Mouse (Mus musculus) left cerebral cortex, adult 8-10 months (tissue): ENCODE measurements around the gene Nup188. TPM values are rescaled to one million over a fixed set of nuclear protein-coding genes. Genes with fewer than 3 reads are reported as not detected.

Experiments used
- DNase-seq, 2 experiments: peaks; one replicate each; pipeline ENCODE4 v3.0.0; 2022; ENCODE audit warnings: low spot score in 2 of 2
- total RNA-seq, 4 experiments: library from RNA; stranded (reverse); gene quantifications; 2 replicates each; pipeline ENCODE4 v1.2.4; 2022

The Nup188 gene
- total RNA-seq, 4 experiments from 2014 or later: 16.7 to 23.0 (median 19.6) TPM

- no peak for DNase-seq
Measured at GRCm38 (mm10) chr2:30345971-30346676, 59.9 kb downstream of the Nup188 start.

- DNase-seq: no peak
Measured at GRCm38 (mm10) chr2:30349196-30349595, 63.0 kb downstream of the Nup188 start.

GRCm38 (mm10) chr2:30351149-30351548 is 65.0 kb downstream of the Nup188 start:
- DNase-seq: no peak

DNA sequence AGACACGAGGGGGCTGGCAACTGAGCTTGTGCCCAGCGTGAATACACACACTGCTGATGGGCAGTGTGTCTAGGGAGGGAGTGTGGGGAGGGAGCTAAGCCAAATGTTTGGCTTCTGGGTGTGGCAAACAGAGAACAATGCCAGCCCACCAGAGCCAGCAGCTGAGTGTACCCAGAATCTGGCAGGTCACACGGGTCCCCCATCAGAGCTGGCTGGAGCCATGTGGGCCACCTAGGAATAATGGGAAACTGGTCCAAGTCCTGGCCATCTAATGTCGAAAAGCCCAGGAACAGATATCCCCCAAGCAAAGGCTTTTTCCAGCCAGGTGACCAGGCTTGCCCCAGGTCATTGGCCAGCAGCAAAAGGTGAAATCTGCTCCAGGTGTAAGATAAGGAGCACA is 69.7 kb downstream of the Nup188 start:
- DNase-seq: no peak

GRCm38 (mm10) chr2:30356266-30356665 is 70.1 kb downstream of the Nup188 start:
- no peak for DNase-seq

DNA sequence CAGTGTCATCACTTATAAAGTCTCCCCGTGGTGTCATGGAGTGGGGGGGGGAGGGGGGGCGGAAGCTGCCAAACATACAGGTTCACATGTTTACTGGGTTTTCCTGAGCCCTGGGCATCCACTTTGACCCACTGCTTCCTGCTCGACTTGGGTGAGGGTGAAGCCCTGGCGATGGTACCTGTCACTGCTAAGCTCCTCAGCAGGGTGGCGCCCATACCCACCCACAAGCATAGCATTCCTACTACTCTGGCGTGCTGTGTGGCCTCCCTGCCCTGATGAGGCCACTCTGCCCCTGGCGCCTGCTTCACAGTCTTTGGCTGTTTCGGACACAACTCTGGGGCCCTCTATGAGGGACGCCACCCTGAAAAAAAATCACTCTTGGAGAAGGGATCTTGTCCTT is 70.7 kb downstream of the Nup188 start:
- no peak for DNase-seq

DNA sequence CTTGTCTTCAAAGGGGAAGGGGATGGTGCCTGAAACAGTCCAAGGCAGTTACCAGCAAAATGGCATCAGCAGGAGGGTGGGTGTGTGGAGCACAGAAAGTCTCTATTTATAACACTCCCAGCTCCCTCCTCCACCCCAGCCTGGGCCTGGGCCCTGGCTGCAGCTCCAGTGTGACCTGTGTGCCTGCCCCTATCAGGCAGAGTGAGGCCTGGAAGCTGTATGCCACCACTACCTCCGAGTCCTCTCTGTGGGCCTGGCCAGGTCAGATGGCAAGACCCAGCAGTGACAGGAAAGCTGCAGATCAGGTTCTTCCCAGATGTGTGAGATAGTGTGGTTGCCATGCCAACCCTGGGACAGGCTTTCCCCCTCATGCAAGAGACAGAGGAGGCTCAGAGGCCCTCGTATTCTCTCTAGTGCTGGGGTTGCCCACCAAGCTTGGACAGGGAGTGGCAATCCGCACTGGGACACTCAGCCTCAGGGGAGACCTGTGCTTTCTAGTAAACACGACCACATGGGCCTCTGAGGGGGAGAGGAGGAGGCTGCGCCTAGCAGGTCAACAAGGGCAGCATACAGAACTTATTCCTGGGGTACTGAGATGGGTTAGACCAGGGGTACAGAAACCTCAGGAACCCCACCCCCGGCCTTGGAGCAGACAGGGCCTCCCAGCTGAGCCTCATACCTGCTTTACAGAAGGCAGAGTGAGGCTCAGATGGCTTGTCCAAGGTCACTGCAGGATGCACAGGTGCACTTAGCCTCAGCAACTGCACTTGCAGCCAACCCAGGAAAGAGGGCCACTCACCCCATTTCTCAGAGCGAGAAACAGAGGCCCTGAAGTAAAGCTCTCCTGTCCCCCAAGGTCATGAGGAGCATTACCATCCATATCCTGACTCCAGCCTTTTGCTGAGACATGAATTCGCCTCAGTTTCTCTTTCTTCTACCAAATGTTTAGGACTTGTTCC is 71.6 kb downstream of the Nup188 start:
- DNase-seq: peak in 1 of 2 experiments; percentile 49

- peak; percentile 60 to 69 for DNase-seq
Measured at GRCm38 (mm10) chr2:30358533-30359531, 72.6 kb downstream of the Nup188 start, which contains the start of gene Sh3glb2. TSS of gene Sh3glb2 (minus strand) at chr2:30359337.

DNA sequence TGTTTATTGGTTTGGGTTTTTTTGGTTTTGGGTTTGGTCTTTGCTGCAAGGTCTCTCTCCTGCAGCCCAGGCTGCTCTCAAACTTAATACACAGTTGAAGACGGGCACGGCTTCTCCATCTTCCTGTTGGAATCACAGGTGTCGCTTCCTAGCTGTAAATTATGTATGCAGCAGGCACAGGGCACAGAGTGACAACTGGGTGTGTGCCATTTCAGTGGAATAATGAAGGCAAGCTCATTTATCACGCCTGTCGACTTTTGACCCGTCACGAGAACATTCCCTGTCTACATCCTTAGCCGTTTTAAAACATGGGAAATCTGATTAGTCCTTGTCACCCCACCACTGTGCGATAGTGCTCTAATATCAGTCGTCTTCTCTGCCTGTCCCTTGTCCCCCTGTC is 74.4 kb downstream of the Nup188 start:
- no peak for DNase-seq

DNA sequence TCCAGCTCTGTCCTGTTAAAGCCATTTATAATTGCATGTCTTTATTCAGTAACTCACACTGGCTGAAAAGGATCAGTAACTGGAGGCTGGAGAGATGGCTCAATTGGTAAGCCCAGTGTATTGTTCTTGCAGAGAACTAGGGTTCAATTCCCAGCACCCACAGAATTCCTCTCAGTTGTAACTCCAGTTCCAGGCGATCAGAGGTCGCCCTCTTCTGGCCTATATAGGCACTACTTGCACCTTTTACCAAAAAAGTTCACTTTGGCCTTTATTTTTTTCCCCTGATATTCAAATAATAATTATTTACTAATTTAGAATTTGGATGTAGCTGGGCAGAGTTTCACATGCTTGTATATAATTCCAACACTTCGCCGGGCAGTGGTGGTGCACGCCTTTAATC is 76.7 kb downstream of the Nup188 start:
- DNase-seq: no peak

DNA sequence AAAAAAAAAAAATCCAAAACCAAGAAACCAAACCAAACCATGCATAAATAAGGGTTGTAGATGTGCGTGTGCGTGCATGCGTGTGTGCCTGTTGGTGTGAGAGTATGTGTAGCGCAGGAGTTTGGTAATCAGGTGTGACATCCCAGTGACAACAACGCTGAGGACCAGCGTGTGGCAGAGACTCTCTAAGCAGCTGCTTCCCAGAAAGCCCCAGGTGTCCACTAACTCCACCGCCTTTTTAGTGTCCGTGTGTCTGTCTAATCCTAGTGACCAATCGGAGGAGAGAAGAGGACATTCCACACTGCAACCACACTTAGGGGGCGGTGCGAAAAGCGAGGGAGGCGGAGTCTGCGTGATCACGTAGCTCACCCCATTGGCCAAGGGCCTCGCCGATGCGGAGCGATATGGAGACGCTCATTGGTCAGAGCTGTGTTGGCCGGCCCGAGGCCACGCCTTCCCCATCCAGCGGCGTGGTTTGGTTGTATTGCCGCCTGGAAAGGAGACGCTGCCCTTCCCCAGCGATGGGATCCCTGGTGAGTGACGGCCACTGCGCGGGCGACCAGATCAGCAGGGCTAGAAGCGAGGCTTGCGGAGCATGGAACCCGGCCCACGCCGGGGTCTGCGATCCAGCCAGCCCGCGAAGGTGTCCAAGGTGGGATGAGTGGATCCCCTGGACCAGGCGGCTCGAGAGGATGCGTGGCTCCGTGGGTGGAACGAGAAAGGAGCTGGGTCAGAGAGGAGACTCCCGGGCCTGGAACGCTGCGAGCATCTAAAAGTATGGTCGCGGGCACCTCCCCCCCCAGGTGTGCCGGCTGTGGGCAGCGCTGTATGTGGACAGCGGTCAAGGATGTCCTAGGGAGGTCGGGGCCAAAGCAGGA is 77.8 kb downstream of the Nup188 start, which contains the start of gene Miga2:
Gene Miga2, plus strand, starts transcription at position 461 of the 878 bp plus-strand sequence.
- peak; percentile 92 to 99 for DNase-seq

DNA sequence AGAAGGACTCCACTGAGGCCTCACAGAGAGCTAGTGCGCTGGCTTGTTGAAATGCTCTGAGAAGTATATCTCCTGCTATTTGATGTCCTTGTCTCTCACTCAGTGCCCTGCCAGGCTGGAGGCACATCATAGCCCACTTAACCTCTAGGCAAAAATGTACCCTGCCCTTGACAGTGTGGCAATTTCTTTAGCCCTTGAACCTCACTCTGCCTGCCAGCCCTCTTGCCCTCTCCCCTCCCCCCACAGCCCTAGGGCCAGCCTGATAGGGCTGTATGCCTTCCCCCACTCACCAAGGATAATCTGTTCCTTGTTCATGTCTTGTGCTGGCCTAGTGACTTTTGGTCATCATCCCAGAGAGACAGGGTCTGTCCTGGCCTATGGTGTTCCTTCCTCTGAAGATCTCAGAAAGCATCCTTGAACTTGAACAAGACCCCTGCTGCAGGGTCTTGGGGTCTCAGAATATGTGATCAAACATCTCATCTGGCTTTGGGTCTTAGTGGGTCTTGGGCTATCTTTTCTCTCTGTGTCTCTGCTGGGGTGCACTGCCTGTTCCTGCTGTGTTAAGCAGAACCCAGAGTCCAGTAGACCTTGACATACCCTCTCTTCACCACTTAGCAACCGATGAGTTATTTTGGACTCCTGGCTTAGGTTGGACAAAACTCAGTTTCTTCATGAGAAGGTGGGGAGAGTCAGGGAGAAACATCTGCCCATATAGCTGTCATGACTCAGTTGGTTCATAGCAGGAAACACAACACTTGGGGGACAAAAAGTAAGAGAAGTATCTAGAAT is 79.3 kb downstream of the Nup188 start:
- no peak for DNase-seq

GRCm38 (mm10) chr2:30366203-30366602 is 80.0 kb downstream of the Nup188 start:
- DNase-seq: no peak

GRCm38 (mm10) chr2:30371544-30371943 is 85.3 kb downstream of the Nup188 start:
- DNase-seq: no peak

DNA sequence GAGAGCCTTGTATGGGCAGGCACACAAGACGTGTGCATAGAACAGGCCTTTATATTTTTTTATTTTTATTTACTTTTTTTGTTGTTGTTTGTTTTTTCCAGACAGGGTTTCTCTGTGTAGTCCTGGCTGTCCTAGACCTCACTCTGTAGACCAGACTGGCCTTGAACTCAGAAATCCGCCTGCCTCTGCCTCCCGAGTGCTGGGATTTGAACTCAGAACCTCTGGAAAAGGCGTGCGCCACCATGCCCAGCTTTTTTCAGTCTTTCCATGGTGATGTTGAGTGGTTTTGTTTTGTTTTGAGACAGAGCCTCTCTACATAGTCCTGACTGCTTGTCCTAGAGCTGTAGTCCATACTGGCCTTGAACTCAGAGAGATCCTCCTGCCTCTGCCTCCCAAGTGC is 86.5 kb downstream of the Nup188 start:
- no peak for DNase-seq

DNA sequence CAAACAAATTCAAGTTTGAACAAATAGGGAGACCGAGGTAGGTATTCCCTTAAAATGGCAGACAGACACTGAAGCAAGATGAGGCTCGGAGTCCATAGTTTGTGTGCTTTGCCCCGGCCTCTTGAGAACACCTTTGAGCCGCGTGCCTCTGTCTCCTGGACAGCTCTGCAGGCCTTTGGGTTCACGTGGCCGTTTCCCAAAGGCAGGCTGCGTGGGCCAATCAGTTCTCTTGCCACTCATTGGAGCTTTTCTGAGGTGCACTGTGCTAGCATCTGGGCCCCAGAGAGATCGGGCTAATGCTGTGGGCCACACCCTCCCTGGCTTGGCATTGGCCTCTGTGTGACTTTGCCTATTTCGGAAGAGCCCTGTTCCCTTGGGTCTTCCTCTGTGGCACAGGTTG is 89.7 kb downstream of the Nup188 start:
- no peak for DNase-seq

DNA sequence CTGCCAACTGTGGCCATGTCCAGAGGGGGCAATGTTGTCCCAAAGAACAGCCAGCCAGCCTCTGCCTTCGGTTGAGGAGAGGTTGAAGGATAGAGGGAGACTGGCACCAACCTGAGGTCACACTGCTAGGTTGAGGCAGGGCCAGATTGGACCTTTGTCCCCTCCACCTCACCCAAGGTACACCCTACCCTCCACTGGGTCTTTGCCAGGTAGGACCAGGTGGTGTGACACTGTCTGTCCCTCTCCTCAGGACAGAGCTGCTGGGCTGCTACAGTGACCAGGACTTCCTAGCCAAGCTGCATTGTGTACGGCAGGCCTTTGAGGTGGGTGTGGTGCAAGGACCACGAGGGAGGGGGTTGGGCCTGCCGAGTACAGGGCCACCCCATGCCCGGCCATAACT is 91.5 kb downstream of the Nup188 start:
- DNase-seq: no peak

DNA sequence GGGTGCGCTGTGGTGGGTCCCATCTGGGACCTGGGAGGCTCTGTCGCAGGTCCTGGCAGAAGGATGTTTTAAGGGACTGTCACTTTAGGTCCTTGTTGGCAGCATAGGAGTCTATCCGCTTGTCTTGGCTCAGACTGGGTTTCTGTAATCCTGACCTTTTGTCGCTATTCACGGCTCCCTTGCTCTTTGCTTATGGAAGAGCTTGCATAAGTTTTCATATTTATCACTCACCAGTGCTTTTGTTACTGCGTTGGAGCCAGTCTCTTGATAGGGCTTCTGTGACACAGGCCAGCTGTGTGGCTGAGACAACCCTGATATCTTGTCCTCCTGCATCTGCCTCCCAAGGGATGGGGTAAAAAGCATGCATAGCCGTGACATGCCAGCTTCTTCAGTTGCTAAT is 93.1 kb downstream of the Nup188 start:
- no peak for DNase-seq
